Mouse (Mus musculus): ENCODE measurements around the gene Mau2. TPM values are rescaled to one million over a fixed set of nuclear protein-coding genes. Genes with fewer than 3 reads are reported as not detected.
"Not testable (repeated sequence)": the region's sequence is repeated elsewhere in the genome, so short reads cannot be mapped to it uniquely, and the experiment has no call there.

Gene Mau2
- total RNA-seq, 2 experiments from 2014 or later: 77.3 to 80.9 TPM

DNA sequence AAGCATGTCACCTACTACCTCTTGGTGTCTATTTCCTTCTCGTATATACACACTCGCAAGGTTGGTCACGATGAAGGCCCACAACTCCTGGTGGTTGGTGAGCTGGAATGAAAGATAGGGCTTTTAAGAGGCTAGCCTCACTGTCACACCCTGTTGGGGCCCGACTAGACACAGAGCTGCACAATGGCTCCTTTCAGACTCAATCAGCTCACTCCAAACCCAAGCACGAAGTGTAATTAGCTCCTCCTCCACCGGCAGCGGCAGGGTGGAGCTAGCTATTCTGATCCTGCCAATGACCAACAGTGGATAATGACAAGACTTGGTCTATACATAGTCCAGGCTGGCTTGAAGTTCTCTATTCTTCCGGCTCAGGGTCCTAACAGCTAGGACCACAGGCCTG, 18.9 kb downstream of the Mau2 start:
- DNase-seq: peak in 1 of 2 experiments; percentile 13

DNA sequence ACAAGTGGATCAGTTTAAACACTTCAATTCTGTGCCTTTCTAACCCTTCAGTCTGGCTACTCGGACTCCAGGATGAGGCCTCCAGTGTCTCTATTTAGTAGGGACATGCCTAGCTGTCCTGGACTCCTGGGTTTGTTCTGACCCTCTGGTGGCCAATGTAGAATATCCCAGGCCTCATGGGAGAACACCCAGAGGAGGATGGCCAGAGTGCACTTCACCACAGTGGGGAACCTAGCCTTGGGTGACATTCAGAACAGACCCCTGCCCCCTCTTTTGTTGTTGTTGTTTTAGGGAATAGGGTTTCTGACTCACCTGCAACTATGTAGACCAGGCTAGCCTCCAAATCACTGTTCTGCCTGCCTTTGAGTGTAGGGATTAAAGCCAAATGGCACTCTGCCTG, 27.5 kb downstream of the Mau2 start:
- DNase-seq: no peak

DNA sequence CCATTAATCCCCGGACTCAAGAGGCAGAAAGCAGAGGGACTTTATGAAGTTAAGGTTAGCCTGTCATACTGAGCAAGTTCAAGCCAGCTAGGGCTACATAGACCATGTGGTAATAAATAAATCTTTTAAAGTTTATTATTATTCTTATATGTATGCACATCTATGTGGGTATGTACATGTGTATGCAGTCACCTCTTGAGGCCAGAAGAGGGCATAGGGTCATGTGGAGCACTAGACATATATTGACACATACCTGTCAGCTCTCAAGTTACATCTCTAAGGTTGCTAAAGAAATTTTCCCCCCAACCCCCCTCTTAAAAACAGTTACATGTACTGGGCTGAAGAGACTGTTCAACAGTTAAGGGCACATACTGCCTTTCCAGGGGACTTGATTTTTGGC, 29.8 kb downstream of the Mau2 start:
- DNase-seq: no peak

DNA sequence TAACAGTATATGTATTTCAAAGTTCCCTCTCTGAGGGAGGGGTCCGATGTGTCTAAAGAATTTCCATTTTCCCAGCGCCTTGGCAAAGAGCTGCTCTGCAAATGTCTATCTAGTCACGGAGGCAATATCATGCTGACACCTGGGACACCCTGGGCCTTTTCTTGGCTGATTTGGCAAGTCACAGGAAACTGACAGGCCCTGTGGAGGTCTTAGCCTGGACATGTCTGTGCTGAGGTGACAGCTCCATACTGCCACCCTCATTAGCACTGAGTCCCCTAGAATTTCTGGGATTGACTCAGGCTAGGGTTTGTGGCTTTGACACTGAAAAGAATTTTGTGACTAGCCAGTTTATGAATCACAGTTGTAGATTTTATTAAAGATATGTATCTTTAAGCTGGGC, 30.2 kb downstream of the Mau2 start:
- DNase-seq: no peak

DNA sequence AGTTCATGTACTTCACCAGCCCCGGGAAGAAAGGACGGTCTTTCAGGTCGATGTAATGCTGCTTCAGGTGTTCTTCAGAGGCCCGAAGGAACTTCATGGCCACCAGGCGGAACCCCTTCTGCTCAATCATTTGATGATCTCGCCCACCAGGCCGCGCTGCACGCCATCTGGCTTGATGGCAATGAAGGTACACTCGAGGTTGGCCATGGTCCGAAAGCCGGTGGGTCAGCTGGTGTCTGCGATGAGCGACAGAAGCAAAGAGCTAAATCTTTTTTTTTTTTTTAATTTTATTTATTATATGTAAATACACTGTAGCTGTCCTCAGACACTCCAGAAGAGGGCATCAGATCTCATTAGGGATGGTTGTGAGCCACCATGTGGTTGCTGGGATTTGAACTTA, 31.7 kb downstream of the Mau2 start:
- DNase-seq: not testable (repeated sequence)

DNA sequence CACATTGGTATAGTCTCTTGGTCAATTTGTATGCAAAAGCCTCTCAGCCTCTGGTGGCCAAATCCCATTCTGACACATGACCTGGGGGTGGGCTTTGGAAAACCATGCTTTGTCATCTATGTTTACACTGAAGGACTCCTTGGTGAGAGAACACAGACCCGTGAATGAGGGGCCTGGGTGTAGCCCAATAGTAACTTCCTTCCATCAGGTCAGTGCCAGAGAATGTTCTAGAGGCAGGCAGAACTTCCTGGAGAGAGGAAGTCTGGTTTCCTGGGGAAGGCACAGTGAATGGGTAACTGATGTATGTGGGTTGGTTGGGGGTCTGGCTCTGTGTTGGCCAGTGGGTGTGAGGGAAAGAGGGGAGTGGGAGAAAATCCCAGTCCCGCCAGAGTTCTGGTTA, 37.4 kb downstream of the Mau2 start:
- no peak for DNase-seq

DNA sequence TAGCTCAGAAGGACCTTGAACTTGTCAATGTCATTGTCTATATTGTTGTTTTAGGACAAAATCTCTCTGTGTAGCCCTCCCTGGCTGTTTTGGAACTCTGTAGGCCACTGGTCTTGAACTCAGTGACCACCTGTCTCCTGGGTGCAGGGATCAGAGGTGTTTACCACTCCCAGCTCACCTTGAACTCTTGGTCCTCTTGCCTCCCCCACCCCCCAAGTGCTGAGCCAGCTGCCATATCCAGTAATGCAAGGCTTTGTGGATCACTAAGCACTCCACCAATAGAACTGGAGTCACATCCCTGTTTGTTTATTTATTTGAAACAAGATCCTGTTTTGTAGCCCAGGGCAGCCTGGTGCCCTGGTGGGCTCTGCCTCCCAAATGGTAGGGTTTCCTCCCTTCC, 38.2 kb downstream of the Mau2 start:
- no peak for DNase-seq

DNA sequence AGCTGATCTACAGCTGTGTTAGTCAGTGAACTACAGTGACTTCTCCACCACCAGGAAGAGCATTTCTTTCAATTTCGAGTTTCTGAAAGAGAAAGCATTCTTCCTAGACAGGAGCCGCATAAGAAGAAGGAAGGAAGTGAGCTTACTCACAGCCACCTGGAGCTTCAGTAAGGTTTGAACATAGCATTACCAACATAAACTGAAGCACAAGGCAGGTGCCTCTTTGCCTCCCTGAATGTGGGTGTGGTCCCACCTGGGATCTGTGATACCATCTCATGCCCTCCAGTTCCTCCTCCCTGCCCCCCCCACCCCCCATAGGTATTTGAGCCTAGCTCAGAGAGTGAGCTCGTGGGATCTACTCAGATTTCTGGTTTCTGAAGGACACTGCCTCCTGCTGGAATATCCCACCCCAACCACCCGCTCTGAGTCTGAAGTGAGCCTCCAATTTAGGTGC, 39.3 kb downstream of the Mau2 start:
- DNase-seq: no peak

DNA sequence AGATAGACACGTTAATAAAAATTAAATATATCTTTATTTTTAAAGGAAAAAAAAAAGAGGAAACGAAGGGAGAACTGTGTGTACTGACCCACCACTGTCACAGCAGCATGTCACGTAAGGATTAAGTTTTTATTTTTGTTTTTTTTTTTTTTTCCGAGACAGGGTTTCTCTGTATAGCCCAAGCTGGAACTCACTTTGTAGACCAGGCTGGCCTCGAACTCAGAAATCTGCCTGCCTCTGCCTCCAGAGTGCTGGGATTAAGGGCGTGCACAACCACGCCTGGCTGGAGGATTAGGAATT, 40.7 kb downstream of the Mau2 start:
- not testable (repeated sequence) for DNase-seq

DNA sequence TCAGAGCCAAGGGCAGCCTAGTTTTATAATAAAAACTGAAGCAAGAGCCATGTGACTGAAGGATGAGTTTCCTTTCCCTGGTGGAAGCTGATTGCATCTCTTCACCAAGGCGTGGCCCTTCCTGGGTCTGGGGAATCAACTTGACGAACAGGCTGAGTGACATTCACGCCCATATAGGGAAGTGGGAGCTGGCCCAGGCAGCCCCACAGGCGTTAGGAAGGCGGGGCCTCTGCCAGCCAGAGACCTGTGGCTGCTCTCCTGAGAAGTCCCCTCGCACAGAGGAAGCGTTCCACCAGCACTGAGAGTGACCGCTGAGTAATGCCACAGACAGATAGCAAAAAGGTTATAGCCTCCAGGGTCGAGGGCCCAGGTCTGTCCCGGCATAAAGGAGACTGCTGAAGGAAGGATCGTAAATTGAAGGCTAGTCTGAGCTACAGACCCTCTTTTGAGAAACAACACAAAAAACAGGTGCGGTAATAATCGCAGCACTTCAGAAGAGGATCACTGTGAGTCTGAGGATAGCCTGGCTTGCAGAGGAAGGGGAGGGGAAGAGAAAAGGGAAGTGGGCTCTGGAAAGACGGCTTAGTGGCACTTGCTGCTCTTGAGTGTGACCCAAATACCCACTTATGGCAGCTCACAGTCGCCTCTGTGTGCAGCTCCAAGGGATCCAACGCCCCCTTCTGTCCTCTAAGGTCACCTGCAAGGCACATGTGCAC, 41.2 kb downstream of the Mau2 start:
- no peak for DNase-seq

DNA sequence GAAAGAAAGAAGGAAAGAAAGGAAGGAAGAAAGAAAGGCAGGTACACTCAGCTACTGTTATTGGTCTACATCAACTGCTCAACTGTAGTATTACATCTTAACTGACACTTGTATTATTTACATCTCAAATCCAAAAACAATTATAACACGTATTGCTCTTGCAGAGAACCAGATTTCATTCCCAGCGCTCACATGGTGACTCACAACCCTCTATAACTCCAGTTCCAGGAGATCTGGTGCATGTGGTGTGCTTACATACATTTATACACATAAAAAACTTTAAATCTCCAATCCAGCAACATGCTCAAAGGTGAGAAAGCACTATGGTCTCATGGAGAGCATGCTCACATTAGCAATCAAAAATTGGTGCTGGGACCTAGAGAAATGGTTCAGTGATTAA, 42.3 kb downstream of the Mau2 start:
- no peak for DNase-seq

DNA sequence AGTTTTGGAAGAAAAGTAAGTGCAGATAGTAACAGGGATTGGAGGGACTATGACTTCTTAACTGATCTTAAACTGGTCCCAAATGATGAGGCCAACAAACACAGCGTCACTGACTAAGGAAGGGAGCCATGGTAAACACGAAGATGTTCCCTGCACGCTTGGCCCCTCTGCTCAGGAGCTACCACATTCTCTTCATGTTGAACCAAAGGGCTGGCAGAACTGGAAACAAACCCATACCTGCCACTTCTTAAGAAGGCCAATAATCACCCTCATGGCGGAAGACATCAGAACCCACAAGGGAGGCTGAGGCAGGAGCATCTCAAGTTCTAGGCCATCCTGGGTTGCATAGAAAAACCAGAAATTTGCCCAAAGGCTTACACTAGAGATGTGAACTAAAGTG, 43.3 kb downstream of the Mau2 start:
- no peak for DNase-seq

DNA sequence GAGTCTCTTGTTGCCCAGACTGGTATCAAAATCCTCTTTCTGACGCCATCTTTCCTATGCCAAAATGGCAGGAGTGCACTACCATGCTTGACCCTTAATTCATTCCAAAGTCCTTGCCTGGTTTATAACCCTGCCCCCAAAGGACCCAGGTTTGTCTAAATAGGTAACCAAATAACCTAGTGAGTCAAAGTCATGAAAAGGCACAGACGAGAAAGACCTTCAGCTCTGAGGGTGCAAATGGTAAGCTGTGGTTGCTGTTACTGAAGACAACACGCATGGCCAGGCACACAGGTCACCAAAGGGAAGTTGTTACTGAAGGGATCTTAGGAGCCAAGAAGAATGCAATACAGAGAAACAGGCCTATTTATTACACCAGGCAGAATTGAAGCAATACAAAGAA, 43.8 kb downstream of the Mau2 start:
- DNase-seq: no peak

DNA sequence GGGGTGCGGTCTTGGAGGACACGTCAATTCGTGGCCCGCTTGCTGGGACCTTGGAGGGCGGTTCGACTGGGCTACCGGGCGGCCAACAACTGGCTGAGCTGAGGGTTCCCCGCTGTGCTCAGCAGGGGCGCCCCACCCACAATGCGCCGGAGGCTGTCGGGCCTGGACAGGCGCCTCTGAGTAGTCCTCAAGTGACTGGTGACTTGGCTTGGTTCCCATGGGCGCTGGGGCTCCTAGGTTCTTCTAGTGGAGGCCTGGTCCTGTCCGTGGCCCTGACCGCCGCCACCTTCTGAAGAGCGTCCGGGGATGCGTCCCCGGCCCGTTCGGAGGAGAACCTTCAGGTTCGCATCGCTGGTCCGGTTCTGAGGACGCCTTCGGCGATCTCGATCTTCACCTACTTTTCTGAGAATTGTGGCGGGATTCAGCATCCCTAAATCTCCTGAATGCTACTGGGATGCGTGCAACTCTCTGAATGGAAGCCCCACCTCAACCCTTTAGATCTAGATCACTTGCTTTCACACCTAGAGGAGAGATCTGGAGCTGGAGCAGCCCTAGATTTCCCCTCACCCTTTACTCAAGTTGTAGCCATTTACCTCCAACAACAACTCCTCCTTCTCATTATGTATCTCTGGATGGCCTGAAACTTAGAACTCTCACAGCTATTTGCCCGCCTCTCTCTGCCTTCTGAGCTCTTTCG, 45.8 kb downstream of the Mau2 start:
- DNase-seq: no peak

DNA sequence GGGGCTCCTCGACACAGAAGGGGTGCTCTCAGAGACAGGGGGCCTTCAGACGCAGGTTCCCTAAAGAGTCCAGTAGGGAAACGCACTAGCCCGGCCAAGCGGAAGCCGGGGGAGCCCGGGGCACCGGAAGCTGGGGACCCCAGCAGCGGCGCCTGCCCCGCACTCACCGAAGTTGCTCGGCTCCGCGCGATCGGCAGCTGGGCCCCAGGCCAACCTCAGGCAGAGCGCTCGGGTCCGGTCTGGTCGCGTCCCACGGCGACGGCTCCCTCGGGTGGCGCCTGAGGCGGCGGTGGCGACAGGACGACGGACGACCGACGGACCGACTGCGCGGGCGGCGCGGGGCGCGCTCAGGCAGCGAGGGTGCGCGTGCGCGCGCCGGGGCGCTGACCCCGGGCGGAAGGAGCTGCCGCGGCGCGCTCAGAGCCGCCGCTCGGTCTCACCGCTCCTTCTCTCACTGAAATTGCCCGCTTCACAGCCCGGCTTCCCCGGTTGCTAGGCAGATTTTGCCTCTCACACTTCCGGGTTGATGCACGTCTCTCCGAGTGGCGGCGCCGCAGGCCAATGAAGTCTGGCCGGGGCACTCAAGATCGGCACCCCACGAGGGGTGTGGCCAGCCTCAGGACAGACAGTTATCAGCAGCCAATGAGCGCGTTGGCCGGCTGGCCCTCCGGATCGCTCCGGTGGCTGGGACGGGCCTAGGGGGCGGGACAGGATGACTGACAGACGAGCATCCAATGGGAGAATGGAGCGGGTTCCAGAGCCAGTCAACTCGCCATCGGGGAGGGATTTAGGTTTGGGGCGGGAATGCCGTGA, 46.6 kb downstream of the Mau2 start, which contains the start of gene Gatad2a:
Gene Gatad2a, minus strand, starts transcription at position 609 of the 813 bp plus-strand sequence.
- DNase-seq: peak; percentile 100

DNA sequence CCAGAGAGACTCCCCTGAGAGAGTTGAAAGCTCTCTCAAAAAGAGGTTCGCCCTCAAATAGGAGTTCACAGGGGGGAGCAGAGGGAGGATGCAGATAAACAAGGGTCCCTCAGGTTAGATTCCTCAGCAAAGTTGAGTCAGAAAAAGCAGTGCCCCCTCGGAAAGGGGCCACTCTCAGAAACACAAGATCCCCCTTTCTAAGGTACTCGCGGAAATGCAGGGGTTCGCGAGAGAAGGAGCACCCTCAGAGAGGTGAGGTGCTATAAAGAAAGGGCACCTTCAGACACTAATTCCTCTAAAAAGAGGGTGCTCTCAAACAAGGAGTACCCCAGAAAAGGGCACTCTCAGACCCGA, 47.1 kb downstream of the Mau2 start:
- DNase-seq: no peak

DNA sequence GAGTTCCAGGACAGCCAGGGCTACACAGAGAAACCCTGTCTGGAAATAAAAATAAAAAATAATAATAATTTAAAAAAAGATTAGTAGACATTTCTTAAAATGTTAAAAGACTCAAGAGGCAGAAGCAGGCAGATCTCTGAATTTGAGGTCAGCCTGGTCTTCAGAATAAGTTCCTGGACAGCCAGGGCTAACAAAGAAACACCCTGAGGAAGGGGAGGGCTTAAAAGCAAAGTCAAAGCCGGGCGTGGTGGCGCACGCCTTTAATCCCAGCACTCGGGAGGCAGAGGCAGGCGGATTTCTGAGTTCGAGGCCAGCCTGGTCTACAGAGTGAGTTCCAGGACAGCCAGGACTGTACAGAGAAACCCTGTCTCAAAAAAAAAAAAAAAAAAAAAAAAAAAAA, 53.6 kb downstream of the Mau2 start:
- DNase-seq: not testable (repeated sequence)

DNA sequence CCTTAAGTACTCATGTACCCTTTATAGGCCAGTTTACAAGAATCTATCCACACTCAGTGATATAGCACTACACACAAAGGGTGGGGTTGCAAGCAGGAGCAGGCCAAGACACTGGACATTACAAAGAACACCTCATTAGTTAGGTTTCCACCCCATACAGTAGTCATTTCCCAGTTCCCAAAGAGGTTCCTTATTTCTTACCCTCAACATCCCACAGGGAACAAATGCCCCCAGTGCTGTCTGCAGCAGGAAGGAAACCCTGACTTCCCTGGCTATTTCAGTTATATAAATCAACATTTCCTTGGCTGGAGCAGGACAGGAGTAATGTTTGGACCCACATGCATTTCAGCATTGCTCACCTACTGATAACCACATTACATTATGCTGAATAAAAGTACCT, 54.8 kb downstream of the Mau2 start:
- DNase-seq: no peak

DNA sequence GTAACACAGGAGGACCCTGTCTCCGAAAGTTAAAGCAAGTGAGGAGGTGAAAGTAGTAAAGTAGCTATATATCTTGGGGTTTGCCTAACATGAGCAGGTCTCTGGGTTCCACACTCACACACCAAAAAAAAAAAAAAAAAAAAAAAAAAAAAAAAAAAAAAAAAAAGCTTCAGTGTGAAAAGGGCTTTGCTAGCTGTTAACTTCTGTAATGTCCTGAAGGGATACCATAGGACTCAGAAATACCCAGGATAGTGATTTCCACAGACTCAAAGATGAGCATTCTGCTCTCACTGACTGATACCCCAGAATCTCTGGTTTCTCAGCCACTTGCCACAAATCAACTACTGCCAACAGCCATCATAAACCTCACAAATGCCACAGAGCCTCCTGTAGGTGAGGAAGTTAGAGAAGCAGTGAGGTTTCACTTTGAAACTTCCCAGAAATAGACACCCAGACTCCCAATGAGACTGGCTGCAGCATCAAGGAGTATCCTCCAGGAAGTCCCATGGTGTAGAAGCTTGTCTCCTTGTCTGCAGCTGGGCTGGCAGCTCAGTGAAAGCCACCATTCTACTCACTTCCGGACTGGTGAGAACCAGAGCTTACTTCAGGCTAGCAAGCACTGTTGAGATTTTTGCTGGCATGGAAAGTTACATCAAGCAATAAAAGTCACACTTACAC, 57.5 kb downstream of the Mau2 start:
- DNase-seq: no peak

DNA sequence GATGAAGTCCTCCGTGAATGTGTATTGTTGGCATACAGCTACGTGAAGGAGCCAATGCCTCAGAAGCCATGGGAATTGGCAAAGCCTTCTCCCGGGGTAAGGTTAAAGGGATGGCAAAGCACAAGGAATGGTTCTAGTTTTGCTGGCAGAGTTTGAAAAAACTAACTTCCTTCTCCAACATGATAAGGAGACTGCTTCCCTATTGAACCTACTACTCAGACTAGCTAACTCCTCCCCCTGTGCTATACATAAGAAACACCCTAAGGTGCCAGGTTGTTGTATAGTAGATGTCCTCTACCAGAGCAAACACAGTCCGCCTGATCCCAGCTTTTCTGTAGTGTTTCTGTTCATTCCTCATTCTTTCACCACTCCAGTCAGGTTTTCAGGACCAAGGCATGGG, 64.1 kb downstream of the Mau2 start:
- no peak for DNase-seq

DNA sequence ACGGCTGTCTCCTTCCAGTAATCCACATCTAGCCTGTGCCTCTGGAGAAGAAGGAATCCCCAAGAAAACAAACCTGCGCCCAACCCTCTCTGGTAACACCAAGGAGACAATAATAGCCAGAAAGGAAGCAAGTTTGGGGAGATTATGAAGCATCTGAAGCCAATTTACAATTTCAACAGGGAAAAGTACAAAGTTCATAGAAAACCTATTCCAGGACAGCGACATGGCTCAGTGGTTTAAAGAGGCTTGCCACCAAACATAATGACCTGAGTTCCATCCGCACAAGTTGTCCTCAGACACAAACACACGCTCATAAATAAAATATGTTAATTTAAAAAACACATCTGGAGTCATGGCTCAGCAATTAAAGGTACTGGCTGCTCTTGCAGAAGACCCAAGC, 67.7 kb downstream of the Mau2 start:
- DNase-seq: no peak

DNA sequence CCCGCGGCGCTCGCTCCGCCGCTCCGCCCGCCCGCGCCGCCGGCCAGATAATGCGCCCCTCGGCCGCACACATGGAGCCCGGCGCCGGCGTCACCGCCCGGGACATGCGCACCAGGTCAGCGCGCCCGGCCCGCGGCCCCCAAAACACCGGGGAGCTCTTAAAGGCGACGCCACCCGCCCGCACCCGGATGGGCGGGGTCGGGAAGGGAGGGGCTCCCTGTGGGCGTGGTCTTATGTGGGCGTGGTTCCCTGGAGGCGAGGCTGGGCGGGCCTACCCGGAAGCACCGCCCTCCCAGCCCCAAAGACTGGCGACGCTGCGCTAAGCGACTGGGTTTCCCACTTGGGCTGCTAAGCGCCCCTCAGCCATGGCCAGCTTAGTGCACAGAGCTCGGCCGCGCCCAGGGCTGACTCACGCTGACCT, 68.3 kb downstream of the Mau2 start:
- peak; percentile 92 for DNase-seq
